Mouse (Mus musculus) forebrain, embryonic 11.5 days (tissue): ENCODE measurements around the gene Marveld1. TPM values are rescaled to one million over a fixed set of nuclear protein-coding genes. Genes with fewer than 3 reads are reported as not detected.

Source experiments
- ATAC-seq: fragments of 200-750 bp; cut with Nextera tagmentation; replicated peaks from 2 replicates; pipeline ENCODE4 v1.8.0; 2017; ENCODE audit warnings: moderate TSS enrichment; ENCODE audit not compliant: low FRiP score
- DNase-seq: peaks from one replicate; pipeline ENCODE4 v3.0.0-alpha.2; 2017; ENCODE audit warnings: low spot score
- H3K27ac ChIP-seq: fragments of 300-500 bp; sonication (generic); 2 replicates; pipeline ENCODE4 v1.5.1; 2014; ENCODE audit warnings: low read depth, low read length
- H3K27me3 ChIP-seq: fragments of 300-500 bp; sonication (generic); 2 replicates; pipeline ENCODE4 v1.6.1; 2014; ENCODE audit warnings: mild to moderate bottlenecking, low read length, mixed read lengths; ENCODE audit not compliant: control insufficient read depth, insufficient read depth
- H3K36me3 ChIP-seq: fragments of 300-500 bp; sonication (generic); 2 replicates; pipeline ENCODE4 v1.6.1; 2014; ENCODE audit warnings: mild to moderate bottlenecking, low read length, moderate library complexity, mixed read lengths; ENCODE audit not compliant: control insufficient read depth, insufficient read depth
- H3K4me1 ChIP-seq: fragments of 300-500 bp; sonication (generic); replicated peaks from 2 replicates; pipeline ENCODE4 v1.6.1; 2014; ENCODE audit warnings: low read length, mixed read lengths; ENCODE audit not compliant: control insufficient read depth, insufficient read depth
- H3K4me2 ChIP-seq: fragments of 300-500 bp; sonication (generic); 2 replicates; pipeline ENCODE4 v1.6.1; 2014; ENCODE audit warnings: low read depth, mild to moderate bottlenecking, low read length, moderate library complexity, mixed read lengths; ENCODE audit not compliant: severe bottlenecking
- H3K4me3 ChIP-seq: fragments of 300-500 bp; sonication (generic); 2 replicates; pipeline ENCODE4 v1.5.1; 2014; ENCODE audit warnings: low read depth, low read length
- H3K9ac ChIP-seq: fragments of 300-500 bp; sonication (generic); 2 replicates; pipeline ENCODE4 v1.6.1; 2014; ENCODE audit warnings: low read length
- H3K9me3 ChIP-seq: fragments of 300-500 bp; sonication (generic); 2 replicates; pipeline ENCODE4 v1.6.1; 2016; ENCODE audit warnings: low read length, mixed read lengths; ENCODE audit not compliant: control insufficient read depth
- WGBS: fragments of 180-500 bp; shearing (Covaris S2); extraction: QIAGEN DNeasy Blood & Tissue Kit; methylation state at CpG from one replicate; pipeline ENCODE4 v1.1.7; 2014; 5-methylcytosine and 5-hydroxymethylcytosine counted together
- polyA plus RNA-seq: library from polyadenylated mRNA; unstranded; fragments of >200 nt; fragmentation: Nextera tagmentation; extraction: Ambion mirVana; gene quantifications from 2 replicates; pipeline ENCODE4 v1.2.1, GENCODE M21; 2014

Gene Marveld1
- 8.7 and 9.7 TPM in 2 replicates for polyA plus RNA-seq

DNA sequence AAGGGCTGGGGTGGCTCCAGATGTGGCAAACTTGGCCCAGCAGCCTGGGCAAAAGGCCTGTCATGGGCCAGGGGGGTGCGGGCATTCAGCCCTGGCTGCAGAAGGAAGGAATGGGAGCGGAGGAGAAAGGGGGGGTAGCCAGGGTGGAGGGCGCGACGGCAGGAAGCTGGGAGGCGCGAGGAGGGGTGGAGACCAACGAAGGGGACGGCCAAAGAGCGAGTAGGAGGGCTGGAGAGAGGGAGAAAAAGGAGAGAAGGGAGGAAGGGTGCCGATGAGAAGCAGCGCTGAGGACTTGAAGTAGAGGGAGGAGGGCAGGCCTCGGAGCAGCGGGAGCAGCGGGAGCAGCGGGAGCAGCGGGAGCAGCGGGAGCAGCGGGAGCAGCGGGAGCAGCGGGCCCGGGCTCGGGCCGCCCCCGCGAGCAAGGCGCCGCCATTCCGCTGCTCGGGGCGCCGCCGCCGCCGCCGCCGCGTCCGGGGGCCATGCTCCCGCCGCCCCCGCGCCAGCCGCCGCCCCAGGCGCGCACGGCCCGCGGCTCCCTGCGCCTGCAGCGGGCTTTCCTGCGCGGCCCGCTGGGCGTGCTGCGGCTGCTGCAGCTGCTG lies at the start of gene Marveld1:
Marveld1 (plus strand) TSS at position 231 of the 599 bp plus-strand sequence.
- no peak; the same call in 1 of the 2 replicates for ATAC-seq
- H3K27me3 ChIP-seq: peaks cover 14% of the 10 kb centered on the region

DNA sequence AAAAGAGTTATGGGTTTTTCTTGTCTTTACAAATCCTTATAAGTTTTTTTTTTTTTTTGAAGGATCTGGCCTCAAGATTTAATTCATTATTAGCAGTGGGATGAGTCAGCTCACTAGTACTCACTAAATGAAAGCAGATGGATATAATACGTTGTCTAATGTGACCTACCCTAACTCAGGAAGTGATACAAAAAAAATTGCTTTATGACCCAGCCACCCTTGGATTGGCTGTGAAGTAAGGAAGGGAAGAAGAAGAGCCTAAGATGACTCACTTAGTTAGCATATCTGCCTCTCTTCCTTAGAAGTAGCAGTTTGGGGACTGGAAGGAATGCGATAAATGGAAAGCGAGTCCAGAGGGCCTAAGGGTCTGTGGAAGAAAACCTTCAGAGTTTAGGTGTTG lies 47.8 kb upstream of the Marveld1 start:
- ATAC-seq (no peak), DNase-seq (no peak)
- Histone ChIP-seq H3K27ac (no peak overlapping the region), H3K4me1 (no peaks in the 10 kb centered on the region), H3K9ac (no peak overlapping the region), H3K36me3 (no peaks in the 10 kb centered on the region; the same call in 1 of the 2 replicates), H3K4me2 (no peak overlapping the region), H3K9me3 (no peaks in the 10 kb centered on the region), H3K27me3 (no peaks in the 10 kb centered on the region), H3K4me3 (no peak overlapping the region)
- WGBS: 91% methylated on average over 3 of the region's 3 CpGs

More for the DNA sequence above, at the start of gene Marveld1:
- H3K4me3 ChIP-seq: peak within 1 kb of the TSS; percentile 60
- H3K9me3 ChIP-seq: no peaks in the 10 kb centered on the region
- peak within 1 kb of the TSS; percentile 84 for H3K4me2 ChIP-seq
- peak; percentile 76 for DNase-seq
- H3K27ac ChIP-seq: no peak within 1 kb of the TSS
- under 1% methylated on average over 26 of the region's 57 CpGs for WGBS
- 0 out of 2 replicates have a peak, but pooled peaks cover 3% of the 10 kb centered on the region for H3K4me1 ChIP-seq
- H3K36me3 ChIP-seq: no peaks in the 10 kb centered on the region
- H3K9ac ChIP-seq: peak within 1 kb of the TSS; percentile 80

DNA sequence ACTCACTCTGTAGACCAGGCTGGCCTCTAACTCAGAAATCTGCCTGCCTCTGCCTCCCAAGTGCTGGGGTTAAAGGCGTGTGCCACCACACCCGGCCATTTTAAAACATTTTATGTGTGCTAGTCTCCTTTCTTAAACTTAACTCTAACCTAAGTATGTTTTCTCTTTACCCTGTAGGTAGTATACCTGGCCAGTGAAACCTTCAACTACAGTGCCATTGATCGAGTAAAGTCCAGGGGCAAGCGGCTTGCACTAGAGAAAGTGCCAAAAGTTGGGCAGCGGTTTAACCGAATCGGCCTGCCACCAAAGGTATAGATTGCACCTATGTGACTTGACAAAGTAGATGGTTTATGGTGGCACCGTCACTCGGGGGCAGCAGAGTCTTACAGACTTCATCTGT lies 42.5 kb upstream of the Marveld1 start:
- ATAC-seq: no peak
- Histone ChIP-seq H3K4me3 (no peak overlapping the region), H3K36me3 (peaks cover 4% of the 10 kb centered on the region; the same call in 1 of the 2 replicates), H3K27me3 (no peaks in the 10 kb centered on the region), H3K4me1 (no peaks in the 10 kb centered on the region), H3K9ac (no peak overlapping the region), H3K9me3 (no peaks in the 10 kb centered on the region), H3K27ac (no peak overlapping the region), H3K4me2 (no peak overlapping the region)
- DNase-seq: no peak
- 96% methylated on average over 9 of the region's 9 CpGs for WGBS

DNA sequence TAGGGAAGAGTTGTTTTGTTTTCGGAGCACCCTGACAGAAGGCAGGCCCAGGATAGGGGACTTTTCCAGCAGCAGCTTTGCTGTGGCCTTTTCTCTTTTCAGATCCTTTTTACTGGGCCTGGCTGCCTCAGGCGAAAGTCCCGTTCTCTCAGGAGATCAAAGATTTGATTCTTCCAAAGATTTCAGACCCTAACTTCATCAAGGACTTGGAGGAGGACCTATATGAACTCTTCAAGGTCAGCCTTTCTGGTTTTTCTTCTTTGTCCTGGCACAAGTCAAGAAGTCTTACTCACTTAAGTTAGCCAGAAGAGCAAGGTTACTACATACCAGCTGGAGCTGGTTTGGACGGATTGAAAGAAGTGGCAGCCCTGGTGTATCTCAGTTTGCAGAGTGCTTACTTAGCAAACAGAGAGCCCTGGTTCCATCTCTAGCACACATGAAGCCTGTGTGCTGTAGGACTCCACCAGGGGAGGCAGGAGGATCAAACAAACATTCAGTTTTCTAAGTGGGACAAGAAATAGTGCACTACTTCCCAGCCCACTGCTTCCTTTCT lies 31.3 kb upstream of the Marveld1 start:
- H3K36me3 ChIP-seq: no peaks in the 10 kb centered on the region; the same call in 1 of the 2 replicates
- no peak overlapping the region for H3K27ac ChIP-seq

DNA sequence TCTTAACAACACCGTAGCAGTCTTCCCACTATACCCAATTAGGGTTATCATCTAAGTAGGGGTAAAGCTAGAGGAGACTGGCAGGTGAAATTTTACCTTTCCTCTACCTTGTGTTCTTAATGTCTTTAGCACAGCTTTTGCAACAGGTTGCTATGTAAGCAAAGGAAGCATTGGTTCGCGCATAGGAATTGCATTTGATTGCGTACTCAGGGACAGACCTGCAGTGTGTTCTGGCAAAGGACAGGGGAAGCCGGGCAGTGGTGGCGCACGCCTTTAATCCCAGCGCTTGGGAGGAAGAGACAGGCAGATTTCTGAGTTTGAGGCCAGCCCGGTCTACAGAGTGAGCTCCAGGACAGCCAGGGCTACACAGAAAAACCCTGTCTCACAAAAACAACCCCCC lies 29.1 kb upstream of the Marveld1 start:
- Histone ChIP-seq H3K27ac (no peak overlapping the region), H3K27me3 (no peaks in the 10 kb centered on the region), H3K36me3 (peaks cover 2% of the 10 kb centered on the region; the same call in 1 of the 2 replicates), H3K9me3 (no peaks in the 10 kb centered on the region), H3K4me2 (no peak overlapping the region), H3K4me3 (no peak overlapping the region), H3K9ac (no peak overlapping the region), H3K4me1 (no peaks in the 10 kb centered on the region)
- DNase-seq: no peak
- no peak for ATAC-seq
- WGBS: 93% methylated on average over 9 of the region's 9 CpGs

More for the DNA sequence above, 31.3 kb upstream of the Marveld1 start:
- 83% methylated on average over 4 of the region's 4 CpGs for WGBS
- H3K9ac ChIP-seq: no peak overlapping the region
- ATAC-seq (no peak), DNase-seq (no peak)
- H3K27me3 ChIP-seq: no peaks in the 10 kb centered on the region
- H3K4me3 ChIP-seq: no peak overlapping the region
- no peak overlapping the region for H3K4me2 ChIP-seq
- H3K4me1 ChIP-seq: no peaks in the 10 kb centered on the region
- H3K9me3 ChIP-seq: no peaks in the 10 kb centered on the region

DNA sequence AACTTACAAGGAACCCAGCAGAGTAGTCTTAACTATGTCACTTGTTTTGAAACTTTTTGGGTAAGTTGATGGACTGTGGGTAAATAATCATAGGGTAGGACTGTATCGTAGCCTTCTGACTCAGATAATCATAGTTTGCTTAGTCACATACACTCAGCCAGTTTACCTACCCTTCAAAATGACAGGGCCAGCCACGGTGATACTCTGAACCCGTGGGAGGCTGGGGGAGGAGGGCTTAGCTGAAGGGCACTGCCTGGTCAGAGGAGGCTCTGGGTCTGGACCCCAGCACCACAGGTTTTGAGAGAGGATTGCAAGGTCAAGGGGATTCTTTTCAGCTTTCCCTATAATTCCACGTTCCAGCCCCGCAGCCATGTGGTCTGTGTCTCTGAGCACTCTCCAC lies 28.6 kb upstream of the Marveld1 start:
- H3K36me3 ChIP-seq: peaks cover 2% of the 10 kb centered on the region; the same call in 1 of the 2 replicates
- no peak overlapping the region for H3K4me2 ChIP-seq
- H3K9me3 ChIP-seq: no peaks in the 10 kb centered on the region
- WGBS: 85% methylated on average over 5 of the region's 5 CpGs
- no peaks in the 10 kb centered on the region for H3K27me3 ChIP-seq
- ATAC-seq (no peak), DNase-seq (no peak)
- H3K4me1 ChIP-seq: no peaks in the 10 kb centered on the region
- H3K27ac ChIP-seq: no peak overlapping the region
- no peak overlapping the region for H3K9ac ChIP-seq
- H3K4me3 ChIP-seq: no peak overlapping the region

DNA sequence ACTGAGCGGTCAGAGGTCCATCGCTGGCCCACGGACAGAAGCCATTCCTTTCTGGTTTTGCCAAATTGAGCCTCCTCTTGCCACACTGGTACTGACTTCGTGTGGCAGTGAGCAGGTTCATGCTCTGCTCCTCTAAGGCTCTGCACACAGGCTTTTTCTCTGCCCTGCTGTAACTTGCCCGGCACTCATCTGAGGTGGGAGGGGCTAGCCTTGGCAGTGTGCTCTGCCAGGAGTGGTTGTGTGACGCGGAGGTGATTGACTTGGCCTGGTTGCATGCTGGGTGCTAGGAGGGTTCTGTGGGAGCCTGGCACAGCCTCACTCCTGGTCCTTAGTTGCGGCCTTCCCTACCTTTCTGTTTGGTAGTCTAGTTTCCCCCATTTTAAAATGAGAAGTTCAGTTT lies 26.7 kb upstream of the Marveld1 start:
- H3K4me2 ChIP-seq: no peak overlapping the region
- WGBS: 95% methylated on average over 8 of the region's 8 CpGs
- H3K27me3 ChIP-seq: no peaks in the 10 kb centered on the region
- DNase-seq: no peak
- peaks cover 2% of the 10 kb centered on the region; the same call in 1 of the 2 replicates for H3K36me3 ChIP-seq
- no peaks in the 10 kb centered on the region for H3K9me3 ChIP-seq
- H3K9ac ChIP-seq: no peak overlapping the region
- ATAC-seq: no peak
- no peaks in the 10 kb centered on the region for H3K4me1 ChIP-seq
- H3K27ac ChIP-seq: no peak overlapping the region
- no peak overlapping the region for H3K4me3 ChIP-seq

DNA sequence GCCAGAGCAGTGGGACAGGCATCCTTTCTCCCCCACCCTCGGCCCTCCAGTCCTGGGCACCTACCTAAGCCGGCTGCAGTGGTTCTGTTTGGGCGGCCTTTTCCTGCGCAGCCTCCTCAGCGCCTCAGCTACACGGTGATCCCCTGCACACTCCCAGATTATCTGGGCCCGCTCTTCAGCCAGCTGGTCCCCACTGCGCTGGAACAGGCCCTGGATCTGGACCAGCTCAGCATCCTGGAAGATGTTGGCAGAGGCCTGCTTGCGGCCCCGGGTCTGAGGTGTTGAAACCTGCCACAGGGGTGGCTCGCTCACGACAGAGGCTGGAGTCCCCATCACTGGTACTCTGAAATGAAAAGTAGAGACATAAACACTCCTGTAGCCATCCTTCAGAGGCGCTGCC lies 22.5 kb upstream of the Marveld1 start:
- Histone ChIP-seq H3K4me3 (no peak overlapping the region), H3K27ac (no peak overlapping the region), H3K4me1 (peaks cover 2% of the 10 kb centered on the region), H3K27me3 (no peaks in the 10 kb centered on the region), H3K9me3 (no peaks in the 10 kb centered on the region), H3K9ac (no peak overlapping the region), H3K36me3 (peaks cover 2% of the 10 kb centered on the region; the same call in 1 of the 2 replicates), H3K4me2 (no peak overlapping the region)
- no peak for DNase-seq
- WGBS: 86% methylated on average over 13 of the region's 13 CpGs
- no peak for ATAC-seq
